Mouse (Mus musculus) T-cell, adult 2 months (primary cell): ENCODE results near the gene Arpc5l.

Source experiments
- DNase-seq: peaks from one replicate; pipeline ENCODE4 v3.0.0; 2022; ENCODE audit warnings: low spot score

Gene Arpc5l

DNA sequence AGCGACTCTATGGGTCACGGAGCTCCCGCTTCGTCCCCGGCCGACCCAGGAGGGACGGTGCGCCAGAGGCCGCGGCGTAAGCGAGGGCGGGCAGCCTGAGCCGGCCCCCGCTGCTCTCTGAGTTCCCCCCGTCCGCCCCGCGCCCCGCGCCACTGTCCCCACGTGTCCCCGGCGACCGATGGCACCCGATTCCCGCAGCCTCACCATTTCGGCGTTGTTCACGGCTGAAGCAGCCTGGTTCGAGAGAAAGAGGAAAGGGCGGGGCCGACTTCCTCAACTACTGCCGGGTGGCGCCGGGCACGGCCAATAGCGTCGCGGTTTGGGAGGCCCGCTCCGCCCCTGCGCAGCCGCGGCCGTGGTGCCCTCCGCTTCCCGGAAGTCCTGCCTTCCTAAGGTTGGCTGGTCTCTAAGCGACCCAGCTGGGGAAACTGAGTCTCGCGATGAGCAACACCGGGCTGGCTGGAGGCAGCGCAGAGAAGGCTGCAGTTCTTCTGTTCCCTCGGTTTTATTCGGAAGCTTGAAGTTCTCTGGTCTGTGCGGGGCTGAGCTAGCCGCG, at the start of gene Arpc5l:
Gene Arpc5l, plus strand, starts transcription at position 469 of the 556 bp plus-strand sequence.
- peak; percentile 91 for DNase-seq

- no peak for DNase-seq
These were observed 49.1 kb upstream of the Arpc5l start for GRCm38 (mm10) chr2:38956062-38956461.

GRCm38 (mm10) chr2:38957671-38958223, 47.4 kb upstream of the Arpc5l start:
- no peak for DNase-seq

DNA sequence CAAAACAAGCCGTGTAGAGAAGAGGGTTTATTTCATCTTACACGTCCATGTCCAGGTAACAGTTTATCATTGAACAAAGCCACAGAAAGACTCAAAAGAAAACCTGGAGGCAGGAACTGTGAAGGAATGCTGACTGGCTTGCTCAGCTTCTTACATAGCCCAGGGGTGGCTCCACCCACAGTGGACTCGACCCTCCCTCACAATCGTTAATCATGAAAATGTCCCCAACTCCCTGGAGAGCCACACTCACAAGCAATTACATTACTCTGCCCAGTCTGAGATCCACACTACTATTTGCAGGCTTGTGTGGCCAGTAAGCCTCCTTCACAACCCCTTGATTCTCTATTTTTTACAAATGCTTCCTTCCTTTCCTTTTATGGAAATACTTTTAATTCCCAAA, 41.0 kb upstream of the Arpc5l start:
- no peak for DNase-seq

DNA sequence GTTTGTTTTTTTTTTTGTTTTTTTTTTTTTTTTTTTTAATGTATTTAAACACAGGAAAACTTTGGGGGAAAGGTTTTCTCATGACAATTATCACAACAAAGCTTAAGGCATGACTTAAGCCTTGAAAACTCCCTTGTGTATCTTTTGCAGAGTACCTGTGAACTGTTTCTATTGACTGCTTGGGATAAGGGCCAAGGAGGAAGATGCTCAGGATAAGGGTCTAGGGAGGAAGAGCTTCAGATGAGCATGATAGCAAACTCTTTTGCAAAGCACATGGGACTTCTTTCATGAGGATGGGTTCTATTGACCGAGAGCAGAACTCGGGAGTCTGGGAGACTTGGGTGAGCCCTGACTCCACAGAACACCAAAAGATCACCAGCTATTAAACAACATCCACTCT, 35.5 kb upstream of the Arpc5l start:
- DNase-seq, result no peak

GRCm38 (mm10) chr2:38970057-38970456, 35.1 kb upstream of the Arpc5l start:
- no peak for DNase-seq

GRCm38 (mm10) chr2:38973223-38973622, 31.9 kb upstream of the Arpc5l start:
- no peak for DNase-seq

GRCm38 (mm10) chr2:38973701-38974100, 31.4 kb upstream of the Arpc5l start:
- DNase-seq, result no peak

DNA sequence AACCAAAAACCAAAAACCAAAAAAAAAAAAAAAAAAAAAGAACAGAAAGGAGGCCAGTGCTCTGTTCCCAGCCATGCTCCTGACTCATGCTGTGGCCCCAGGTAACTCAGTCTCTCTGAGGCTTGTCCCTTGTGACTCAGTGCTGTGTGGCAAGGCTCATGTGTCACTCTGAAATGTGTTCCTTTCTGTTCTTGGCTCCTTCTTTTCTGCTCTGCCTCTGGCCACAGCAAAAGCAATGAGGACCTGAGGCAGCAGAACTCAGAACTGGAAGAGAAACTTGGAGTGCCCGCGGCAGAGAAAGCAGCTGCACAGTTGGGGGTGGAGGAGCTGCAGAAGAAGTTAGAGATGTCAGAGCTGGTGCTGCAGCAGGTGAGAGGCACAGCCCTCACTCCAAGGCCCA, 31.0 kb upstream of the Arpc5l start:
- no peak for DNase-seq

GRCm38 (mm10) chr2:38975181-38975580, 30.0 kb upstream of the Arpc5l start:
- no peak for DNase-seq

DNA sequence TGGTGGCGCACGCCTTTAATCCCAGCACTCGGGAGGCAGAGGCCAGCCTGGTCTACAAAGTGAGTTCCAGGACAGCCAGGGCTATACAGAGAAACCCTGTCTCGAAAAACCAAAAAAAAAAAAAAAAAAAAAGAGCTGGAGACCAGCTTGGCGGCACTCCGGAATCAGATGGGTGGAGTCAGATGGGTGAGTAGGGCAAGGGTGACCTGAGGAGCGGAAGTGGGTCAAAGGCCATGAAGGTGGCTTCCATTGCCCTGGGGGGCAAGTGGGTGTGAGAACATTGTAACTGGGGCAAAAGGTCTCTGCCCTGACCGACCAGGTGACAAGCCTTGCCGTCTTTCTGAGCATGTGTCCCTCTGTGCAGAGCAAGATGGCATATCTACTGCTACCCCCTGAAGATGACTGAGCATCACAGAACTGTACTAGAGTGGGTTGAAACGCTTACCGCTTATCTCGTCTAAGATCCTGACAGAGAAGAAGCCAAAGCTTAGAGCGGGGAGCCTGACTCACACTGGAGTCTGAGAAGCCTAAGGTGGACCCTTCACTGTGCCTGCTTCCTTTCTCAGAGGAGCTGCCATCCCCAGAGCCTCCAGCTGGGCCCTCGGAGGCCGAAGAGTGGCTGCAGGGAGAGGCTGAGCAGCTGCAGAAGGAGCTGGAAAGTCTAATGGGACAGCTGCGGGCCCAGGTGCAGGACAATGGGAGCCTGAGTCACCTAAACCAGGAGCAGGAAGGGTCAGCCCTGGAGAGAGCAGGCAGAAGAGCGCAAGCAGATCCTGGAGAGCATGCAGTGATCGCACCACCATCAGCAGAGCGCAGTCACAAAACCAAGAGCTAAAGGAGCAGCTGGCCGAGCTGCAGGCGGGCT, 29.0 kb upstream of the Arpc5l start:
- DNase-seq, result no peak

DNA sequence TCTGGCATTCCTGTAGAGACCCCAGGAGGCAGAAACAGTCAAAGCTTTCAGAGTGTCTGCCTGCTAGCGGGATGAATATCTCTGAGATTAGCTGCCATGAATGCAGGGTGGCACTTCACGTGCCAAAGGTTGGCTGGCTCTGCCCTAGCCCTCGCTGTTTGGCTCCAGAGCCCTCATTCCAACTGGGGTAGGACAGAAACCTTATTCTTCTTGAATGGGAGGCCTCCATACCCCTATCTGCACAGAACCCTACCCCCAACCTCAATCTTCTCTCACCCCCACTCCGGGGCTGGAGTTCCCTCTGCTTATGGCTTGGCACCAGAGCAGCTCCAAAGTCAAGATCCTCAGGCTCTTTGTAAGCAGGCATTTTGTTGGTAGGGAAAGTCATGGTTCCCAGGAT, 27.3 kb upstream of the Arpc5l start:
- no peak for DNase-seq

DNA sequence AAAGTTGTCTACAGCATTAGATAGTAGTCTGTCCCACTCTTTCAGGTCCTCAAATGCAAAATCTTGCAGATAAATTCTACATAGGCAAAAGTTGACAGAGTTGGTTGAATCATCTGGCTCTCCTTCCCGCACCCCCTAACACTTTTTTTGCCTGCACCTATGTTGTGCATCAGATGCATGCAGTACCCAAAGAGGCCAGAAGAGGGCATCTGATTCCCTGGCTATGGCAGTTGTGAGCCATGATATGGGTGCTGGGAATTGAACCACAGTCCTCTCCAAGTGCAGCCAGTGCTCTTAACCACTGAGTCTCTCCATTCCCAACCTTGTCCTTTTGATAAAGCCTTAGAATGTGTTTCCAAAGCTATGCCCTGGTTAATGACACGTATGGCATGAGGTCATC, 21.7 kb upstream of the Arpc5l start:
- DNase-seq, result no peak

GRCm38 (mm10) chr2:38986580-38986979, 18.6 kb upstream of the Arpc5l start:
- DNase-seq, result no peak

- no peak for DNase-seq
These were observed 17.8 kb upstream of the Arpc5l start for GRCm38 (mm10) chr2:38987371-38987770.

DNA sequence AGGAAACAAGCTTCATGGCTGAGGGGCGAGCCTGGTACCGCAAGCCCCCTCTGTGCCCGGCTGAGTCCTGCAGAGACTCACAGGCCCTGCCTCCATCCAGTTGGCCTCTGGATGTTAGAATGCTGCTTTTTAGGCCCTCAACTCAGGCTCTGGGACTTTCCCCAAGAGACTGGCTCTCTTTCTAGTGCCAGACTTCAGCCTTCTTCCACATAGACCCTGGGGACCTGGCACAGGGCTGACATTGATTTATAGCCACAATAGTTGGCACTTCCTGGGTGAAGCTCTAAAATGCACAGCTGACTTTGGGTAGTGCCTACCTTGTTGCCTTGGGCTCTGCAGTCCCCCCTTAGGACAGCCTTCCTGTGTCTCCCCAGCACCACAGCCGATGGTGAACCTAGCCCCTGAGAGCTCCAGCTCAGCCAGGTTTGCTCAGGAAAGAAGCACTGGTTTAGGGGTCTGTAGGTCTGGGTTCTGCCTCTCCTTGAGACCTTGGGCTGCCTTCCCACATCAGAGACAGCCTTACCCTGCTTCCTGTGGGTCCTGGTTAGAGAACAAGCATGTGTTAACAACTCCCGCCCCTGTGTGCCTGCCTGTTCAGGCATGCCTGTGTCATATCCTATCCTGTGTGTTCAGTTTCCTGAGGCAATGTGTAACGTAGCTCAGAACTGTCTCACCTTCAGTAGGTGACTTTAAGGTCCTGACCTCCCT, 17.2 kb upstream of the Arpc5l start:
- DNase-seq, result peak; percentile 73

DNA sequence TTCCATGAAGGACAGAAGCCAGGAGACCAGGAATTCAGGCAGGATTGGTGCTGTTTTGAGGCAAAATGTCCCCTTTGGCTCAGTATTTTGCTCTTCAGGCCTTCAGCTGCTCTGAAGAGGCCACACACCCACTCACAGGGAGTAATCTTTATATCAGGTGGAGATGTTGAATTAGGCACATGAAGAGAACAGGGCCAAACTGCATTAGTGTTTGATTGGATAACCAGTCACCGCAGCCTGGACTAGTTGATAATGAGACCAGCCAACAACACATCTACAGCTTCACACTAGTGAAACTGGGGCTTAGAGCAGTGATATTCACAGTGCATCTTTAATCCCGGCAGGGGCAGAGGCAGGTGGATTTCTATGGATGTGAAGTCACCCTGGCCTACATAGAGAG, 16.2 kb upstream of the Arpc5l start:
- DNase-seq, result no peak

DNA sequence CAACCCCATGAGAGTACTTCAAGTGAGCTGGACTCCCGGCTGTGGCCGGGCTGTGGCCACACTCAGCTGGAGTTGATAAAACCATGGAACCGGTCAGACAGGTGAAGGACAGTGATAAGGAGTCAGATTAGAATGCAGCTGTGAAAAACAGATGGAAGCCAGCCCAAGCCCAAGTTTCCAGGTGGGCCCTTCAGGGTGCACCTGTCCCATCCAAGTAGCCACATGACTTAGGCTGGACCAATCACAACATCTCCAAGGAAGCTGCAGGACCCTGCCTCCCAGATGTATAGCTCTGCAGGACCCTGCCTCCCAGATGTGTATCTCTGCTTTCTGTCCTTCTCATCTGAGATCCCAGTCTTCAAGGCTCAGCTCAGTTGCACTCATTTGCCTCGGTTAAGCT, 13.1 kb upstream of the Arpc5l start:
- no peak for DNase-seq

GRCm38 (mm10) chr2:38992452-38992851, 12.7 kb upstream of the Arpc5l start:
- DNase-seq, result no peak

DNA sequence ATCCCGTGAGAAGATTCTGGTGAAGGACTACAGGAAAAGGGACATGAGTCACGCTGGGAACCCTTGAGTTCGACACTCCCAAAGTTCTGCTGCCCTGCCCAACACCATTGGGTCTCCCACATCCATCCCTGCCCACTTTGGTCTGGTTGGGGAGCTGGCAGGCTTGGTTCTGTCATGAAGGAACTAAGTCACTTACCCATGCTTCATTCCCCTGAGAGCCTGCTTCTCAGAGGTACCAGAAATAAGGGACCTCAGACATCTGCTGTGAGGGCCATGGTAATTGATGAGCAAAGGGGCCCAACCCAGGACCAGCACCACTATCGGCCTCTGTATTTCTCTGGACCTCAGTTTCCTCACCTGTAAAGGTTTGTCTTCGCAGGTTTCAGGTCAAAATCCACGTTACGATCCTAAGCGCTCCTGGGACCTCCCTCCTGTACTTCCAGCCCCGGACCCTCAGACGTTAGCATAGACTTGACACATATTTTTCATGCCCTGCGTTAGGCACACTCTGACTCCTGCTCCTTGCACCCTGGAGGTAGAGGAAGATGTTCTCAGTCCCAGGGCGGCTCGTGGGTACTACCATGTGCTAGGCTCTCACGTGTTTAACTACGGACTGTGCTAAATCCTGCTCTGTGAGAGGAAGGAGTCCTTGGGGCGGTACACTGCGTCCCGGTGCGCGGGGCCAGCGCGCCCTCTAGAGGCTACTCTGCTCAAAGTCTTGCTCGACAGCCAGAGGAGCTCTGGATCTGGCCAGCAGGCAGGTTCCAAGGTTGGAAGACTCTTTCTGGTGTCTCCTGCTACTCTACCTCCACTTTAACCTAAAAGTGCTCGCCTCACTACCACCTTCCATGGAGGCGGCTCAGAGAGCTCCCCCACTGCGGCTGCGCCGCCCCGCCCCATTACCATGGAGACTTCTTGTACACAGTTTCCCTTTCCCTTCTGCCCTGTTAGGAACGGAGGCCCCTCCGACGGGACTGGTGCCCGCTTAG, 7.5 kb upstream of the Arpc5l start, which contains the start of gene Wdr38:
Gene Wdr38, plus strand, starts transcription at position 91 of the 989 bp plus-strand sequence.
- DNase-seq, result peak; percentile 85

- no peak for DNase-seq
These were observed 5.8 kb upstream of the Arpc5l start for GRCm38 (mm10) chr2:38999381-38999780.
